Comparison of ENCODE assay signal across 13 mouse cellular contexts in the genomic region with DNA sequence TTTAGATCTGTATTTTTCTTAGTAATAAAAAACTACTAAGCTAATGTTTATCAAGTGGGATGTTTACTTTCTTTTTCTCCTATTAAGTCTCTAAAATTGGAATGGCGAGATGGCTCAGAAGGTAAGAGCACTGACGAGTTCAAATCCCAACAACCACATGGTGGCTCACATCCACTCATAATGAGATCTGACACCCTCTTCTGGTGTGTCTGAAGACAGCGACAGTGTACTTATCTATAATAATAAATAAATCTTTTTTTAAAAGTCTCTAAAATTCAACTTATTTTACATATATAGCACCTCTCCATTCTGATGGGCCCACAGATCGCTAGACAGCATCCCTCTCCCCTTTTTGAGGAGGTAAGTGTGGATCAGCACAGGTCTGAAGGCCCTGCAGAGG. TPM values are rescaled to one million over a fixed set of nuclear protein-coding genes. Genes with fewer than 3 reads are reported as not detected.
A peak's percentile ranks its signal among the peaks of the same experiment; 100 is the strongest.
DNase-seq lines count a peak whose midpoint lies in the region; ATAC-seq and TF ChIP-seq lines count a peak whose summit lies in the region.
"Had no signal": no experiment of that assay in that cellular context is flagged by ENCODE, and none has a peak within 500 bp of the region (broad histone marks: within the 10 kb centered on the region; RNA-seq: fewer than 3 reads in every experiment).

No protein-coding gene starts in this region.

- 62% methylated on average over 4 of the region's 4 CpGs for WGBS in kidney, adult 2 months
- WGBS in embryonic facial prominence, embryonic 13.5 days, result 64% methylated on average over 4 of the region's 4 CpGs
- WGBS in hindbrain, embryonic 15.5 days, result 56% methylated on average over 4 of the region's 4 CpGs
- whole genome bisulfite sequencing in midbrain, embryonic 12.5 days, result 43% methylated on average over 4 of the region's 4 CpGs

- 0 out of 2 replicates have a peak overlapping the region, but pooled peaks have one; percentile 80 for H3K9ac ChIP-seq in embryonic facial prominence, embryonic 13.5 days
- H3K9ac ChIP-seq in hindbrain, embryonic 15.5 days, result no peak overlapping the region
- no peak overlapping the region; the same call in 1 of the 2 replicates for H3K9ac ChIP-seq in midbrain, embryonic 12.5 days (replicated peaks)

- no peaks in the 10 kb centered on the region for H3K9me3 ChIP-seq in embryonic facial prominence, embryonic 13.5 days
- H3K9me3 ChIP-seq in hindbrain, embryonic 15.5 days, result no peaks in the 10 kb centered on the region
- no peaks in the 10 kb centered on the region for H3K9me3 ChIP-seq in midbrain, embryonic 12.5 days

- no peak for TF ChIP-seq POLR2A in kidney, adult 2 months (IDR thresholded peaks at IDR 0.05; ENCODE audit: low read depth, low read length)

- peaks cover 19% of the 10 kb centered on the region for H3K4me1 ChIP-seq in kidney, adult 2 months (ENCODE audit: control insufficient read depth, insufficient read depth, low read length)
- H3K4me1 ChIP-seq in embryonic facial prominence, embryonic 13.5 days, result peaks cover 21% of the 10 kb centered on the region
- peaks cover 21% of the 10 kb centered on the region for H3K4me1 ChIP-seq in hindbrain, embryonic 15.5 days (replicated peaks)
- H3K4me1 ChIP-seq in midbrain, embryonic 12.5 days, result peaks cover 18% of the 10 kb centered on the region

- H3K4me2 ChIP-seq in embryonic facial prominence, embryonic 13.5 days, result peak overlapping the region; percentile 94
- H3K4me2 ChIP-seq in hindbrain, embryonic 15.5 days, result peak overlapping the region; percentile 83
- H3K4me2 ChIP-seq in midbrain, embryonic 12.5 days (replicated peaks), result peak overlapping the region; percentile 88; the same call in 1 of the 2 replicates

- H3K4me3 ChIP-seq in kidney, adult 2 months (ENCODE audit: insufficient read depth, low read depth, low read length), result peak overlapping the region; percentile 35
- H3K4me3 ChIP-seq in embryonic facial prominence, embryonic 13.5 days, result no peak overlapping the region
- peak overlapping the region; percentile 61 for H3K4me3 ChIP-seq in hindbrain, embryonic 15.5 days
- no peak overlapping the region for H3K4me3 ChIP-seq in midbrain, embryonic 12.5 days
- no peak overlapping the region for H3K4me3 ChIP-seq in left cerebral cortex, adult 2 months

- H3K36me3 ChIP-seq in kidney, adult 2 months (ENCODE audit: control insufficient read depth, insufficient read depth, low read length), result no peaks in the 10 kb centered on the region
- H3K36me3 ChIP-seq in embryonic facial prominence, embryonic 13.5 days, result peaks cover 16% of the 10 kb centered on the region
- H3K36me3 ChIP-seq in hindbrain, embryonic 15.5 days, result 0 out of 2 replicates have a peak, but pooled peaks cover 3% of the 10 kb centered on the region
- H3K36me3 ChIP-seq in midbrain, embryonic 12.5 days, result 0 out of 2 replicates have a peak, but pooled peaks cover 4% of the 10 kb centered on the region

- TF ChIP-seq CTCF in kidney, adult 2 months (conservative IDR thresholded peaks at IDR 0.05; ENCODE audit: insufficient read depth, insufficient read length, low read depth, low read length), result no peak
- TF ChIP-seq CTCF in left cerebral cortex, adult 2 months (IDR thresholded peaks at IDR 0.05), result no peak; the same call in 1 of the 2 replicates

- no peaks in the 10 kb centered on the region for H3K27me3 ChIP-seq in kidney, adult 2 months (replicated peaks; ENCODE audit: control insufficient read depth, insufficient read depth, low read length)
- no peaks in the 10 kb centered on the region for H3K27me3 ChIP-seq in embryonic facial prominence, embryonic 13.5 days
- H3K27me3 ChIP-seq in hindbrain, embryonic 15.5 days, result no peaks in the 10 kb centered on the region
- H3K27me3 ChIP-seq in midbrain, embryonic 12.5 days, result no peaks in the 10 kb centered on the region

- intact Hi-C loops in left cerebral cortex, adult 2 months (cut with DNase I), result loop anchor here (2.0 to 5.0 kb wide), 3 partner anchors 33 to 109 kb away; a partner anchor contains a TSS

- no peak for ATAC-seq in embryonic facial prominence, embryonic 13.5 days (ENCODE audit: insufficient number of reproducible peaks, insufficient read depth, low FRiP score, low TSS enrichment, low read depth)
- no peak for ATAC-seq in hindbrain, embryonic 15.5 days (ENCODE audit: low FRiP score, low read depth)
- ATAC-seq in midbrain, embryonic 12.5 days (ENCODE audit: low FRiP score, low read depth), result no peak

- DNase-seq in kidney, adult 2 months, result no peak
- no peak for DNase-seq in kidney, postnatal 4 days
- no peak for DNase-seq in left cerebral cortex, adult 2 months (ENCODE audit: extremely low spot score in 1 of 2, low spot score in 2 of 2)
- DNase-seq in right cerebral cortex, postnatal 10 days (ENCODE audit: low spot score in 2 of 2), result no peak
- no peak for DNase-seq in cerebellum, adult 11-12 months
- DNase-seq: adrenal gland, adult 2 months; embryo, embryonic 11 days; right cerebral cortex, adult 18-20 months had no signal

- H3K27ac ChIP-seq in kidney, adult 2 months (ENCODE audit: insufficient read depth, low read depth, low read length), result no peak overlapping the region
- no peak overlapping the region for H3K27ac ChIP-seq in embryonic facial prominence, embryonic 13.5 days
- no peak overlapping the region for H3K27ac ChIP-seq in hindbrain, embryonic 15.5 days (replicated peaks)
- H3K27ac ChIP-seq in midbrain, embryonic 12.5 days (replicated peaks), result no peak overlapping the region
- no peak overlapping the region for H3K27ac ChIP-seq in left cerebral cortex, adult 2 months

RNA-seq across cellular contexts. Expression of a gene that starts 1.1 kb away (rescaled TPM):
- 36.2 and 44.5 TPM in 2 replicates for polyA plus RNA-seq in kidney, adult 2 months (2012; rRNA removed)
- 7.5 and 7.6 TPM in 2 replicates for polyA plus RNA-seq in embryonic facial prominence, embryonic 13.5 days (2015; fragmentation: Nextera tagmentation; extraction: Ambion mirVana)
- polyA plus RNA-seq in hindbrain, embryonic 15.5 days (2015; fragmentation: Nextera tagmentation; extraction: Ambion mirVana), result 6.8 and 8.1 TPM in 2 replicates
- polyA plus RNA-seq in midbrain, embryonic 12.5 days (2016; fragmentation: Nextera tagmentation; extraction: Ambion mirVana), result 4.9 and 5.7 TPM in 2 replicates
- total RNA-seq in left cerebral cortex, adult 2 months (2021), result 1 to 10 TPM; 8.1 to 8.3 TPM

RNA-seq across cellular contexts. Expression of a gene that starts 1.2 kb away (rescaled TPM):
- polyA plus RNA-seq in kidney, adult 2 months (2012; rRNA removed), result 258 and 302 TPM in 2 replicates
- polyA plus RNA-seq in embryonic facial prominence, embryonic 13.5 days (2015; fragmentation: Nextera tagmentation; extraction: Ambion mirVana), result 53.0 and 57.7 TPM in 2 replicates
- polyA plus RNA-seq in hindbrain, embryonic 15.5 days (2015; fragmentation: Nextera tagmentation; extraction: Ambion mirVana), result 109 and 112 TPM in 2 replicates
- polyA plus RNA-seq in midbrain, embryonic 12.5 days (2016; fragmentation: Nextera tagmentation; extraction: Ambion mirVana), result 50.4 and 57.5 TPM in 2 replicates
- 10 to 100 TPM; 69.8 to 80.3 TPM for total RNA-seq in left cerebral cortex, adult 2 months (2021)

RNA-seq across cellular contexts. Expression of a gene that starts 12.3 kb away (rescaled TPM):
- polyA plus RNA-seq in kidney, adult 2 months (2012; rRNA removed), result 0.11 TPM in 2 replicates
- not detected in 2 replicates for polyA plus RNA-seq in embryonic facial prominence, embryonic 13.5 days (2015; fragmentation: Nextera tagmentation; extraction: Ambion mirVana)
- polyA plus RNA-seq in hindbrain, embryonic 15.5 days (2015; fragmentation: Nextera tagmentation; extraction: Ambion mirVana), result not detected in 2 replicates
- polyA plus RNA-seq in midbrain, embryonic 12.5 days (2016; fragmentation: Nextera tagmentation; extraction: Ambion mirVana), result not detected in 2 replicates
- not detected for total RNA-seq in left cerebral cortex, adult 2 months (2021)
- total RNA-seq: adrenal gland, adult 2 months; hematopoietic stem cell, adult 5-6 weeks; liver, adult 2 months had no signal
- polyA plus RNA-seq: adrenal gland, adult 2 months; liver, adult 2 months had no signal

RNA-seq across cellular contexts. Expression of a gene that starts 33.5 kb away (rescaled TPM):
- 177 and 190 TPM in 2 replicates for polyA plus RNA-seq in kidney, adult 2 months (2012; rRNA removed)
- 296 and 355 TPM in 2 replicates for polyA plus RNA-seq in embryonic facial prominence, embryonic 13.5 days (2015; fragmentation: Nextera tagmentation; extraction: Ambion mirVana)
- polyA plus RNA-seq in hindbrain, embryonic 15.5 days (2015; fragmentation: Nextera tagmentation; extraction: Ambion mirVana), result 170 and 179 TPM in 2 replicates
- 157 and 160 TPM in 2 replicates for polyA plus RNA-seq in midbrain, embryonic 12.5 days (2016; fragmentation: Nextera tagmentation; extraction: Ambion mirVana)
- total RNA-seq in left cerebral cortex, adult 2 months (2021), result 10 to 100 TPM; 52.8 to 56.0 TPM

RNA-seq across cellular contexts. Expression of a gene that starts 42.4 kb away (rescaled TPM):
- polyA plus RNA-seq in kidney, adult 2 months (2012; rRNA removed), result 7.1 and 8.6 TPM in 2 replicates
- polyA plus RNA-seq in embryonic facial prominence, embryonic 13.5 days (2015; fragmentation: Nextera tagmentation; extraction: Ambion mirVana), result 34.3 and 39.6 TPM in 2 replicates
- polyA plus RNA-seq in hindbrain, embryonic 15.5 days (2015; fragmentation: Nextera tagmentation; extraction: Ambion mirVana), result 10.6 and 11.5 TPM in 2 replicates
- 30.0 and 34.7 TPM in 2 replicates for polyA plus RNA-seq in midbrain, embryonic 12.5 days (2016; fragmentation: Nextera tagmentation; extraction: Ambion mirVana)
- 1 to 10 TPM; 2.5 to 5.0 TPM for total RNA-seq in left cerebral cortex, adult 2 months (2021)

Comparison
In these comparisons a context has a peak if more than half of its experiments do, and no peak if none do; other contexts are left out.
1. H3K4me3 ChIP-seq: peak in kidney, adult 2 months (single experiment) and hindbrain, embryonic 15.5 days (single experiment); none in embryonic facial prominence, embryonic 13.5 days (single experiment), midbrain, embryonic 12.5 days (single experiment) and left cerebral cortex, adult 2 months (single experiment).
2. Peak in every context shown above with its lines, with median percentiles within 50 percentile points of each other: H3K4me2 ChIP-seq.